Mouse (Mus musculus) brain, embryonic 18.5 days (tissue): ENCODE results near the gene Hmg20b.

Experiments
- DNase-seq: peaks from one replicate; pipeline ENCODE4 v3.0.0-alpha.2; 2012; ENCODE audit warnings: low read depth, low spot score

Gene Hmg20b

DNA sequence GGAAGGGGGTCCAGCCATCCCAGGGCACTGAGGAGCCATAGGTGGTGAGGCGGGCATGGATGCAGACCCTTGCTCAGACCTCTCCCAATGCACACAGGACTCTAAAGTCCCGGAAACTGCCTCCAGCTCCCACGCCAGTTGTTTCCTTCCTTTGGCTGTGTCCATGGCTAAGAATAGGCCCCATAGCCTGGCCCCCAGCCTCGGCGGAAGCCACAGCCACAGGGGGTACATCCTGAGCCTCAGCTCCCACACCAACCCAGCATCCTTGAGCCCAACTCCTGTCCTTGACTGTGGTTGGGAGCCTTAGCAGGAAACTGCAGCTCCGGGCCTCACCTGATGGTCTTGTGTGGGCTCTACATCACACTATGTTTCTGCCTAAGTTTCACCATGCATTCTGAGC is 23.4 kb downstream of the Hmg20b start:
- no peak for DNase-seq

DNA sequence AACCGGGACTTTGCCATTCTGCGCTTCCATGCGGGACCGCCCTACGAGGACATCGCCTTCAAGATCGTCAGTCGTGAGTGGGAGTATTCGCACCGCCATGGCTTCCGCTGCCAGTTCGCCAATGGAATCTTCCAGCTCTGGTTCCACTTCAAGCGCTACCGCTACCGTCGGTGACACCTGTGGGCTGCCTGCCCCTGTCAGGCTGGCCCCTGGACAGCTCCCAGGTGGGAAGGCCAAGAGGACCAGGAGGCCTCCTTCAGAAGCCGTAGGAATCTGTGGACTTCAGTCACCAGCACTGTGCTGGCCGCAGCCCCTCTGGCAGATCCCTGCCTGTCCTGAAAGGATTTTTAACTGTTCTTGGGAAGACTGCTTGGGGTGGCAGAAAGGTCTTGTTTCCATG is 24.5 kb downstream of the Hmg20b start:
- no peak for DNase-seq

- DNase-seq, result no peak
Observed at GRCm38 (mm10) chr10:81325176-81325575, 25.1 kb downstream of the Hmg20b start.

GRCm38 (mm10) chr10:81323791-81324530 is 26.3 kb downstream of the Hmg20b start:
- DNase-seq, result no peak

DNA sequence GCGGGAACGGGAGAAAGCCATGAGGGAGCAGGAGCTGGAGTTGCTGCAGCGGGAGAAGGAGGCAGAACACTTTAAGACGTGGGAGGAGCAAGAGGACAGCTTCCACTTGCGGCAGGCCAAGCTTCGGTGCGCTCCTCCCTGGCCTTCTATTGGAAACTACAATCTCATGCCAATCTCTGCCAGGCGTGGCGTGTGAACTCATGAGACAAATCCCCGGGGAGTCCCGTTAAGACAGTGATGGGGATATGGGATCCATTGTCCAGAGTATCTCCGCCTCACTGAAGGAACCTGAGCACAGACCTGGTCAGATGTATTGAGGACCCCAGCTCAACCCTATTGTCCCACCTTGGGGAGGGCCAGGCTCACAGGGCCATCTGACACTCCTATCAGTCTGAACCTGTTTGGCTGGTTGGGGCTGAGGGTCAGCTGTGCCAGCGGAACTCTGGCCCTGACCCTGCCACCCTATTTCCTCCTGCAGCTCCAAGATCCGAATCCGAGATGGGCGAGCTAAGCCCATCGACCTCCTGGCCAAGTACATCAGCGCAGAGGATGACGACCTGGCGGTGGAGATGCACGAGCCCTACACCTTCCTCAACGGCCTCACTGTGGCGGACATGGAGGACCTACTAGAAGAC is 27.0 kb downstream of the Hmg20b start:
- no peak for DNase-seq

GRCm38 (mm10) chr10:81322444-81322843 is 27.8 kb downstream of the Hmg20b start:
- DNase-seq, result no peak

DNA sequence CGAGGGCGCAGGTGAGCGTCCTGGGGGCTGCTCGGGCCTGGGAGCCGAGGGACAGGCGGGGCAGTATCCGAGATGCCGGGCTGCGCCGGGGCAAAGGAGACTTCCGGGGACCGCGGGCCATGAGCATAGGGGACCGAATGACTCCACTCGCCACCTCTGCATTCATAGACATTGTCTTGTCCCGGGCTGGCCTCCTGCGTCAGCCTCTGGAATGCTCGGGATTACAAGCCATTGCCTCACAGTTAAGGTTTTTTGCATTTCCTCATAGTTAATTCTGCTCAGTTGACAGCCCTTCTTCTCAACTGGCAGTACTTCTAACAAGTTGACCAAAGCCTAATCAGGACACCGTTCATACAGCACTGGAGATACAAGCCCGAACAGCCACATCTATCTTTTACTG is 28.8 kb downstream of the Hmg20b start:
- no peak for DNase-seq

DNA sequence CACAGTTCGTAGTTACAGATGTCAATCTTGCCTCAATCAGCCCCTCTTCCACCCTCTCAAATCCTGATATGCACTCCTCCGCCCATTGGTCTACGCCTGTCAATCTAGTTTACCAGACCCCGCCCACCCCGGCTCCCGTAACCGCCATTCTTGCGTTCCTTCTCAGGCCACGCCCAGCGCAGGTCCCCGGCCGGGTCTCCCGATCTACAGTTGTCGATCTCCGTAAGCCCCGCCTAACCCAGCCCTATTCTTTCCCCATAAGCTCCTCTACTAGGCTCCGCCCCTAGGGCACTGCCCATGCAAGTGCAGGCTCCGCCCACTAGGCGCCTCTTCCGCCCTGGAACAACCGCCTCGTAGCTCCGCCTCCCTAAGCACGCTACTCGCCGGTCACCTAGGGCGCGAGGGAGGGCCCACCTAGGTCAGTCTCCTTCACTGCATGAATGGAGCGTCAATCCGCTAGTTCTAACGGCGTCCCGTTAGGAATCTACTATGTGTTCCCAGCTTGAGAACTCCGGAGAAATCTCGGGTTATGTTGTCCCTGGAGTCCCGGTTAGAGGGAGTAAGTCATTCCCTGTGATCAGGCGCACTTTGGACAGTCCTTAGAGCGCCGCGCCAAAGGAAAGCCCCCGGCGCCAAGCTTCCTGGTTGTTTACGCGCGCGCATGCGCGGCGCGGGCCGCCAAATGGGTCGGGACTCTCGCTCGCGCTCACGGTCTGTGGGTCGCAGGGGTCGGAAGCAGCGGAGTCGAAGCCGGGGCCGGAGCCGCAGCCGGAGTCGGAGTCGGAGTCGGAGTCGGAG is 29.5 kb downstream of the Hmg20b start, which contains the start of gene Cactin:
Gene Cactin (plus strand): TSS at position 554 of the 798 bp plus-strand sequence.
- peak; percentile 100 for DNase-seq

DNA sequence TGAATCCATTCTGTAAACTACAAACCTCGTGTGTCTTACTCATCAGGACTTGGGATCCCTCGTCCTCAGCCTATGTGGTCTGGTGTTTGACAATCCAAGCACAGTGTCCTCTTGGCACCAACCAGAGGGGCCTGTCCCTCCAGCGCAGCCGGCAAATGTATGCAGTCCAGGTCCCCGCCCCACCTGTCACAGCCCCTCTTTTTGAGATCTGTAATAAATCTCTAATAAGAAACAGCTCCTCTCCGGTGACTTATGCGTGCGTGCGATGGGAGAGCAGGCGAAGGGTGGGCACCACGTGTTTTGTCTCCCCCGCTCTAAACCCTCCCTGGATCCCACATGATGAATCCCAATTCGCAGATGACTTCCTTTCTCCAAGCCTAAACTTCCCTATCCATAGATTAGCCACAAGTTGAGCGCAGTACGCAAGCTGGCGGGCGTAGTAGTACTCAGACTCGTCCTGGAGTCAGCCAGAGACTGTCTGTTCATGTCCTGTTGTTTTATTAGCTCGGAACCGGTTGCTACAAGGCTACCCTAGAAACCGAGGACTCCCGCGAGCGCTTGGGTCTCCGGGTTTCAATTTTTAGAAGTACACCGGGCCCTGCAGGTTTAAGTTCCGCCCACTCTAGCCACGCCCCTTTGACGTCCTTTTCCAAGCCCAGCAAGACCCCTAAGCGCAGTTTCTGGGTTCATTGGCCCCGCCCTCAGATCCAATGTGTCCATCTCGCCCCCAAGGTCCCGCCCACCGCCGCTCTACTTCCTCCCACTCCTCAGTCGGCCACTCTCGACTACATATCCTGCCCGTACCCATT is 30.3 kb downstream of the Hmg20b start:
- no peak for DNase-seq

DNA sequence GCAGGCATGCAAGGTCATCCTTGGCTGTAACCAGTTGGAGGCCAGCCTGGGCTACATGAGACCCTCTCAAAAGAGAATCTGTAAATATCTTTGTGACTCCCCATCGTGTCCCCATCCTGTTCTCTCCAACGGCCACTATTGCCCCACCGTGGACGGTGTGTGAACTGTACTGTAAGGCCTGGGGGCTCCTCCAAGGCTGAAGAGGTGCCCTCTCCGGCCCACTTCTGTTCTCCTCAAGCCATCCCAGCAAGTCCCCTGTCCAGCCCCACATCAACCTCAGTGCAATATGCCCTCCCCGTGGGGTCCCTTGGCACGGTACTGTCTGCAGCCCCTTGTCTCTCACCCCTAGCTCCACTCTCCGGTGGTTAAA is 31.0 kb downstream of the Hmg20b start:
- no peak for DNase-seq

DNA sequence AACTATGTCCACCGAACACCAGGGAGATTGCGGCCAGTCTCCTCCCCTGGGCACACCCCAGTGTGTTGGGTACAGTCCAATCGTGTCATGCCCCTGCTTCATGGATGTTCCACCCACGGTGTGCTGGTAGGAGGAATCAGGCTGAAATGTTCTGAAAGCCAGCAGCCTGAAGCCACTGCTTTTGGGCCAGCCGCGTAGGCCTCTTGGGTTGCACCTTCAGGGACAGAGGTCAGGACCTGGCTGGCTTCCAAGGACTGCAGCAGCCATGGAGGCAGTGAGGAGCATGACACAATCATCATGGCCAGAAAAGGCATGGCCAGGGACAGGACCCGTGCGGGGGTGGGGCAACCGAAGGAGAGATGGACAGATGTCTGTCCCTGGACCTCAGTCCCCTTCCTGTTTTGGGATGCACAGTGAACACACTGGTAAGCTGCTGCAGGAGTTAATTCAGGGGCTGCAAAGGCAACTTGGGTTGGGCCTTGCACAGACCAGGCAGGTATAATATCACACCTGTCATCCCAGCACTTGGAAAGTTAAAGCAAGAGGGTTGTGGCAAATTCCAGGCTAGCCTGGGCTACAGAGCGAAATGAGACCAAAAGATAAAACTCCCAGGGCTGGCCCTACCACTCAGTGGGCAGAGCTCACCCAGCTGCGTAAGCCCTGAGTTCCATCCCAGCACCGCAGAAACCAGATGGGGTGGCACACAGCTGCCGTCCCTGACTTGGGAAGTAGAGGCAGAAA is 31.5 kb downstream of the Hmg20b start:
- no peak for DNase-seq

GRCm38 (mm10) chr10:81317273-81317672 is 33.0 kb downstream of the Hmg20b start:
- DNase-seq, result no peak

DNA sequence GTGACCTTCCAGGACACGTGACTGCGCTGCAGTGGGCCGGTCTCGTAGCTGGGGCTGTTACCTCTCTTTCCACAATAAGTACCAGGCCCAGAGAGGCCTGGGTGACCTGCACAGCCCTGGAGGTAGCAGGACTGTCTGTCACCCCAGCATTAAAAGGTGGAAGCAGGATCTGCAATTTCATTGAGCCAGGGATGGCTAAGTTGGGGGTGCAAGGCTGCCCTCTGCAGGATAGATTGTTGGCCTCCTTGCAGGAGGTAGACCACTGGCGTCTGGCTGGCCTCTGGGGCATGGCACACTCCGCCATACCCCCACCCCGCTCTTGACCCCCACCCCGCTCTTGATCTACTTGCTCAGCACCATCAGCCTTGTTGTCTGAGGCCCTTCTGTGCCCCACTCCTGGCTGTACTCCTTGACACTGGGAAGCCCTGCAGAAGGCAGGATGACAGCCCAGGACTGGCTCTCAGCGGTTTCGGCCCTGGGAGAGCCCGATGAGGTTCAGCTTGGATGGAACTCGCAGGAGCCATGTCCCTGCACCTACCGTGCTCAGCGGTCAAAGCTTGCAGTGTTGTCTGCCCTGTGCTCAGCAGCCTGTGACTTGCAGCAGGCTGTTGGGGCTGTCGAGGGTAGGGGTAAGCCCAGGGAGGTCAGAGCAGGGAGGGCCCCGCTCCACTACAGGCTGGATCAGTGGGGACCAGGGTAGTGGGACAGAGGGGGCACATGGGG is 33.8 kb downstream of the Hmg20b start:
- no peak for DNase-seq

GRCm38 (mm10) chr10:81315587-81315986 is 34.7 kb downstream of the Hmg20b start:
- no peak for DNase-seq

DNA sequence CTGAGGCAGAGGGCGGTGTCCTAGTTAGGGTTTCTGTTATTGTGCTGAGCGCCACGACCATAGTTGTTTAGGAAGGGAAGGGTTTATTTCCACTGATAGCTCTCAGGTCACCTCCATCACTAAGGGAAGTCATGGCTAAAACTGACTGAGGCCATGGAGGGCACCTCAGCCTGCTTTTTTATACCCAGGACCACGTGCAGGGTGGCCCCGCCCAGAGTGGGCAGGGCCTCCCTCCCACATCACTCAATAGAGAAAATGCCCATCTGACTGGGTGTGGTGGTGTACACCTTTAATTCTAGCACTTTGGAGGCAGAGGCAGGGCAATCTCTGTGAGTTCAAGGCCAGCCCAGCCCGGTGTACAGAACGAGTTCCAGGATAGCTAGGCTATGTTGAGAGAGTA is 36.1 kb downstream of the Hmg20b start:
- no peak for DNase-seq

GRCm38 (mm10) chr10:81313581-81313980 is 36.7 kb downstream of the Hmg20b start:
- DNase-seq, result no peak

- DNase-seq, result no peak
Observed at GRCm38 (mm10) chr10:81309571-81309970, 40.7 kb downstream of the Hmg20b start.

- no peak for DNase-seq
Observed at GRCm38 (mm10) chr10:81306837-81307682, 43.2 kb downstream of the Hmg20b start.

DNA sequence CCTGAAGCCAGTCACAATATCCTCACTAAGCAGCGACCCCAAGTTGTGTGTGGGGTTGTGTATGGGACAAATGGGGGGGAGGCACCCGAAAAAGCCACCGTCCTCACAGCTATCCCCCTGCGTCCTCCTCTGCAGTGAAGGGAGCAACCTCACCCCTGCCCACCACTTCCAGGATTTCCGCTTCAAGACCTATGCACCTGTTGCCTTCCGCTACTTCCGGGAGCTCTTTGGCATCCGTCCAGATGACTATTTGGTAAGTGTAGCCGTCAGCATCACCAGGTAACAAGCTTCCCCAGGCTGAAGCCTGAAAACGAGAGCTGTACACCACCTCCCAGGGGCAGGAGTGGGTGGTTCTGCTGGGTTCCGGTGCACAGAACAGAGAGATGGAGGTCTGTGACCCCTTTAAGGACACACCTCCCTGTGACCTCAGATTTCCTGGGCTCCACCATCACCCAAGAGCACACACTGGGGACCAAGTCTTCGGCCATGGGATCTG is 44.1 kb downstream of the Hmg20b start:
- no peak for DNase-seq
